Mouse (Mus musculus): ENCODE data around the gene Sdf2. TPM values are rescaled to one million over a fixed set of nuclear protein-coding genes. Genes with fewer than 3 reads are reported as not detected.

The Sdf2 gene
- total and polyA plus RNA-seq, 3 experiments = 68.1 to 81.4 TPM; not detected in 1

- Histone ChIP-seq H3K9ac (ENCODE audit: control insufficient read depth, low read depth, low read length, poor library complexity, severe bottlenecking) (no peak overlapping the region), H3K4me1 (ENCODE audit: control insufficient read depth in 1 of 2, insufficient read depth in 2 of 2, low read length in 2 of 2) (no peaks in the 10 kb centered on the region), H3K9me3 (replicated peaks; ENCODE audit: insufficient read depth, low read length) (no peaks in the 10 kb centered on the region), H3K27me3 (ENCODE audit: control insufficient read depth in 1 of 2, insufficient read depth in 2 of 2, low read length in 2 of 2) (no peaks in the 10 kb centered on the region), H3K79me2 (ENCODE audit: control insufficient read depth, insufficient read depth, low read length, poor library complexity) (no peaks in the 10 kb centered on the region), H3K36me3 (ENCODE audit: control insufficient read depth in 1 of 2, insufficient read depth in 2 of 2, low read length in 2 of 2) (peaks cover 0 to 10% of the 10 kb centered on the region in 2 experiments; a peak in 2 of 4 replicates), H3K27ac (ENCODE audit: control insufficient read depth, low read depth, low read length) (no peak overlapping the region), H3K4me3 (ENCODE audit: control insufficient read depth in 1 of 2, insufficient read depth in 1 of 2, low read depth in 2 of 2, low read length in 2 of 2) (no peak overlapping the region)
- TF ChIP-seq MAX (IDR thresholded peaks at IDR 0.05; ENCODE audit: low read length) (no peak), MAFK (IDR thresholded peaks at IDR 0.05; ENCODE audit: borderline replicate concordance, low read depth, low read length) (no peak), CTCF (IDR thresholded peaks at IDR 0.05 in 2 of 3, conservative IDR thresholded peaks at IDR 0.05 in 1 of 3; ENCODE audit: control insufficient read depth in 1 of 3, insufficient read depth in 1 of 3, low read depth in 2 of 3, low read length in 3 of 3, poor library complexity in 1 of 3, severe bottlenecking in 1 of 3) (no peak), HCFC1 (IDR thresholded peaks at IDR 0.05; ENCODE audit: low read depth, low read length) (no peak)
- no peak for DNase-seq (ENCODE audit: low read depth, low spot score)
Observed at GRCm38 (mm10) chr11:78204287-78204686, 41.3 kb upstream of the Sdf2 start.

- TF ChIP-seq SIN3A (IDR thresholded peaks at IDR 0.05; ENCODE audit: low read length) (no peak), RCOR1 (IDR thresholded peaks at IDR 0.05; ENCODE audit: low read depth, low read length) (no peak), ETS1 (IDR thresholded peaks at IDR 0.05; ENCODE audit: low read depth, low read length) (no peak), KAT2A (conservative IDR thresholded peaks at IDR 0.05; ENCODE audit: low read depth, low read length) (no peak), ELF1 (IDR thresholded peaks at IDR 0.05; ENCODE audit: low read depth, low read length) (no peak), TAL1 (IDR thresholded peaks at IDR 0.05; ENCODE audit: low read length) (no peak), CTCF (IDR thresholded peaks at IDR 0.05 in 2 of 3, conservative IDR thresholded peaks at IDR 0.05 in 1 of 3; ENCODE audit: control insufficient read depth in 1 of 3, insufficient read depth in 1 of 3, low read depth in 2 of 3, low read length in 3 of 3, poor library complexity in 1 of 3, severe bottlenecking in 1 of 3) (no peak), MYC (IDR thresholded peaks at IDR 0.05; ENCODE audit: low read depth, low read length) (no peak), UBTF (IDR thresholded peaks at IDR 0.05; ENCODE audit: borderline replicate concordance, insufficient read depth, low read depth, low read length) (no peak), MXI1 (IDR thresholded peaks at IDR 0.05; ENCODE audit: low read depth, low read length) (no peak), ZMIZ1 (IDR thresholded peaks at IDR 0.05; ENCODE audit: low read depth, low read length) (no peak), USF1 (IDR thresholded peaks at IDR 0.05; ENCODE audit: low read depth, low read length) (no peak), ZC3H11A (IDR thresholded peaks at IDR 0.05; ENCODE audit: low read depth, low read length) (no peak), GATA1 (IDR thresholded peaks at IDR 0.05; ENCODE audit: low read depth, low read length) (no peak), POLR2A (IDR thresholded peaks at IDR 0.05; ENCODE audit: control insufficient read depth in 1 of 2, insufficient read depth in 1 of 2, low read depth in 1 of 2, low read length in 2 of 2, poor library complexity in 1 of 2) (no peak), BHLHE40 (IDR thresholded peaks at IDR 0.05; ENCODE audit: borderline replicate concordance, low read depth, low read length) (no peak), MAZ (IDR thresholded peaks at IDR 0.05; ENCODE audit: low read depth, low read length) (no peak), MAX (IDR thresholded peaks at IDR 0.05; ENCODE audit: low read length) (no peak)
- no peaks in the 10 kb centered on the region for H3K27me3 ChIP-seq (ENCODE audit: control insufficient read depth in 1 of 2, insufficient read depth in 2 of 2, low read length in 2 of 2)
- no peak for DNase-seq (ENCODE audit: low read depth, low spot score)
- no peaks in the 10 kb centered on the region for H3K79me2 ChIP-seq (ENCODE audit: control insufficient read depth, insufficient read depth, low read length, poor library complexity)
- no peak overlapping the region for H3K9ac ChIP-seq (ENCODE audit: control insufficient read depth, low read depth, low read length, poor library complexity, severe bottlenecking)
- no peaks in the 10 kb centered on the region for H3K4me1 ChIP-seq (ENCODE audit: control insufficient read depth in 1 of 2, insufficient read depth in 2 of 2, low read length in 2 of 2)
- no peak overlapping the region for H3K4me3 ChIP-seq (ENCODE audit: control insufficient read depth in 1 of 2, insufficient read depth in 1 of 2, low read depth in 2 of 2, low read length in 2 of 2)
- H3K27ac ChIP-seq (ENCODE audit: control insufficient read depth, low read depth, low read length) = no peak overlapping the region
- no peaks in the 10 kb centered on the region for H3K9me3 ChIP-seq (replicated peaks; ENCODE audit: insufficient read depth, low read length)
- peaks cover 0 to 19% of the 10 kb centered on the region in 2 experiments; a peak in 2 of 4 replicates for H3K36me3 ChIP-seq (ENCODE audit: control insufficient read depth in 1 of 2, insufficient read depth in 2 of 2, low read length in 2 of 2)
Observed at GRCm38 (mm10) chr11:78205361-78206206, 40.0 kb upstream of the Sdf2 start.
